Mouse (Mus musculus) neural tube, embryonic 14.5 days (tissue): ENCODE results near the gene Sdc3. TPM values are rescaled to one million over a fixed set of nuclear protein-coding genes. Genes with fewer than 3 reads are reported as not detected.

ENCODE experiments used
- ATAC-seq: fragments of 200-750 bp; cut with Nextera tagmentation; 2 replicates; pipeline ENCODE4 v1.8.0; 2017; ENCODE audit warnings: low read depth, mild to moderate bottlenecking, moderate TSS enrichment, moderate library complexity
- H3K27ac ChIP-seq: fragments of 300-500 bp; sonication (generic); 2 replicates; pipeline ENCODE4 v1.5.1; 2014; ENCODE audit warnings: low read depth, mild to moderate bottlenecking, control low read depth, low read length, moderate library complexity, mixed read lengths
- H3K27me3 ChIP-seq: fragments of 300-500 bp; sonication (generic); 2 replicates; pipeline ENCODE4 v1.6.1; 2014; ENCODE audit warnings: low read length; ENCODE audit not compliant: control insufficient read depth, insufficient read depth
- H3K36me3 ChIP-seq: fragments of 300-500 bp; sonication (generic); 2 replicates; pipeline ENCODE4 v1.6.1; 2014; ENCODE audit warnings: low read length, mixed read lengths; ENCODE audit not compliant: control insufficient read depth, insufficient read depth
- H3K4me1 ChIP-seq: fragments of 300-500 bp; sonication (generic); 2 replicates; pipeline ENCODE4 v1.6.1; 2014; ENCODE audit warnings: low read length; ENCODE audit not compliant: control insufficient read depth, insufficient read depth
- H3K4me2 ChIP-seq: fragments of 300-500 bp; sonication (generic); 2 replicates; pipeline ENCODE4 v1.6.1; 2014; ENCODE audit warnings: mild to moderate bottlenecking, low read depth, low read length, control low read depth
- H3K4me3 ChIP-seq: fragments of 300-500 bp; sonication (generic); 2 replicates; pipeline ENCODE4 v1.5.1; 2014; ENCODE audit warnings: low read depth, low read length, control low read depth, mixed read lengths
- H3K9ac ChIP-seq: fragments of 300-500 bp; sonication (generic); replicated peaks from 2 replicates; pipeline ENCODE4 v1.6.1; 2014; ENCODE audit warnings: low read depth, mild to moderate bottlenecking, control low read depth, low read length, mixed read lengths
- H3K9me3 ChIP-seq: fragments of 300-500 bp; sonication (generic); 2 replicates; pipeline ENCODE4 v1.6.1; 2016; ENCODE audit warnings: low read length; ENCODE audit not compliant: control insufficient read depth
- WGBS: fragments of 180-500 bp; shearing (Covaris S2); extraction: QIAGEN DNeasy Blood & Tissue Kit; methylation state at CpG from one replicate; pipeline ENCODE4 v1.1.7; 2014; 5-methylcytosine and 5-hydroxymethylcytosine counted together
- polyA plus RNA-seq: library from polyadenylated mRNA; unstranded; fragments of >200 nt; fragmentation: Nextera tagmentation; extraction: Ambion mirVana; gene quantifications from 2 replicates; pipeline ENCODE4 v1.2.1, GENCODE M21; 2014

The Sdc3 gene
- polyA plus RNA-seq = 83.2 and 83.4 TPM in 2 replicates

GRCm38 (mm10) chr4:130792376-130793179, at the start of gene Sdc3:
Sdc3 (plus strand) TSS chr4:130792537.
- peak within 1 kb of the TSS; percentile 99 for H3K9ac ChIP-seq
- peak within 1 kb of the TSS; percentile 53 for H3K4me2 ChIP-seq
- 2% methylated on average over 57 of the region's 99 CpGs for WGBS
- H3K4me1 ChIP-seq = peaks cover 30% of the 10 kb centered on the region
- H3K36me3 ChIP-seq = no peaks in the 10 kb centered on the region
- ATAC-seq = peak; percentile 49
- H3K9me3 ChIP-seq = no peaks in the 10 kb centered on the region
- peak within 1 kb of the TSS; percentile 90 for H3K4me3 ChIP-seq
- H3K27ac ChIP-seq = peak within 1 kb of the TSS; percentile 84
- H3K27me3 ChIP-seq = no peaks in the 10 kb centered on the region

DNA sequence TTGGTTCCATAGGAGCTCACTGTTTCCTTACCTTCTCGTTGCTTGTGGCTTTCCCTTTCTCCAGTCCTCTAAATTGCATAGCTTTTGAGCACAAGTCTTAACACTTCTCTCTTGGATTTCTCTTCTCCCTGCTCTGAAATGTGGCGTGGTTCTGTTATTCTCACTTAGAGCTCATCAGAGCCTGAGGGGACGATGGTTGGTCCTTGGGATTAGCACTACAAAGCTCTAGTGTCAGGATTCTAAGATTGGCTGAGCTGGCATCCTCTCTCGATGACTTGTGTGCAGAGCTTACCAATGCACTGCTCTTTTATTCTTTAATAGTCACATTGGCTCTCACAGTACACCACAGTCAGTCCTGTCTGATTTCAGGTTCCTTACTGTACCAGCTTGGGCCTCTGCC, 48.3 kb upstream of the Sdc3 start:
- 82% methylated on average over 4 of the region's 4 CpGs for WGBS
- H3K36me3 ChIP-seq = peaks cover 43% of the 10 kb centered on the region
- 0 out of 2 replicates have a peak, but pooled peaks cover 2% of the 10 kb centered on the region for H3K4me1 ChIP-seq
- ATAC-seq = no peak
- peak overlapping the region; percentile 34; the same call in 1 of the 2 replicates for H3K27ac ChIP-seq
- no peak overlapping the region for H3K9ac ChIP-seq
- H3K9me3 ChIP-seq = no peaks in the 10 kb centered on the region
- no peaks in the 10 kb centered on the region for H3K27me3 ChIP-seq
- no peak overlapping the region for H3K4me3 ChIP-seq
- H3K4me2 ChIP-seq = no peak overlapping the region

GRCm38 (mm10) chr4:130745561-130746306, 46.6 kb upstream of the Sdc3 start:
- Histone ChIP-seq H3K27me3 (no peaks in the 10 kb centered on the region), H3K9ac (no peak overlapping the region), H3K4me2 (no peak overlapping the region), H3K36me3 (peaks cover 47% of the 10 kb centered on the region), H3K4me3 (no peak overlapping the region), H3K4me1 (0 out of 2 replicates have a peak, but pooled peaks cover 2% of the 10 kb centered on the region), H3K9me3 (no peaks in the 10 kb centered on the region), H3K27ac (no peak overlapping the region)
- WGBS = 84% methylated on average over 5 of the region's 5 CpGs
- ATAC-seq = no peak

- WGBS = 74% methylated on average over 7 of the region's 7 CpGs
- no peaks in the 10 kb centered on the region for H3K27me3 ChIP-seq
- H3K36me3 ChIP-seq = peaks cover 60% of the 10 kb centered on the region
- no peak for ATAC-seq
- H3K9me3 ChIP-seq = no peaks in the 10 kb centered on the region
- no peak overlapping the region for H3K4me2 ChIP-seq
- H3K9ac ChIP-seq = no peak overlapping the region
- 0 out of 2 replicates have a peak, but pooled peaks cover 2% of the 10 kb centered on the region for H3K4me1 ChIP-seq
- no peak overlapping the region for H3K27ac ChIP-seq
- H3K4me3 ChIP-seq = no peak overlapping the region
These were observed 42.8 kb upstream of the Sdc3 start for GRCm38 (mm10) chr4:130749566-130749965.

- Histone ChIP-seq H3K9me3 (no peaks in the 10 kb centered on the region), H3K4me2 (no peak overlapping the region), H3K4me1 (peaks cover 3% of the 10 kb centered on the region; the same call in 1 of the 2 replicates), H3K36me3 (peaks cover 62% of the 10 kb centered on the region), H3K27ac (no peak overlapping the region), H3K4me3 (no peak overlapping the region), H3K9ac (no peak overlapping the region), H3K27me3 (no peaks in the 10 kb centered on the region)
- WGBS = 95% methylated on average over 2 of the region's 2 CpGs
- no peak for ATAC-seq
These were observed 40.4 kb upstream of the Sdc3 start for GRCm38 (mm10) chr4:130751966-130752365.

GRCm38 (mm10) chr4:130752591-130752990, 39.7 kb upstream of the Sdc3 start:
- Histone ChIP-seq H3K4me3 (no peak overlapping the region), H3K36me3 (peaks cover 56% of the 10 kb centered on the region), H3K27ac (no peak overlapping the region), H3K4me1 (peaks cover 3% of the 10 kb centered on the region; the same call in 1 of the 2 replicates), H3K9ac (no peak overlapping the region), H3K27me3 (no peaks in the 10 kb centered on the region), H3K4me2 (no peak overlapping the region), H3K9me3 (no peaks in the 10 kb centered on the region)
- no peak for ATAC-seq
- 73% methylated on average over 7 of the region's 7 CpGs for WGBS

GRCm38 (mm10) chr4:130753755-130754154, 38.6 kb upstream of the Sdc3 start:
- 70% methylated on average over 5 of the region's 5 CpGs for WGBS
- no peak for ATAC-seq
- no peak overlapping the region for H3K4me3 ChIP-seq
- peaks cover 51% of the 10 kb centered on the region for H3K36me3 ChIP-seq
- H3K9ac ChIP-seq = no peak overlapping the region
- H3K27me3 ChIP-seq = no peaks in the 10 kb centered on the region
- H3K4me1 ChIP-seq = peaks cover 3% of the 10 kb centered on the region; the same call in 1 of the 2 replicates
- no peaks in the 10 kb centered on the region for H3K9me3 ChIP-seq
- H3K4me2 ChIP-seq = no peak overlapping the region
- H3K27ac ChIP-seq = no peak overlapping the region

- 65% methylated on average over 2 of the region's 2 CpGs for WGBS
- Histone ChIP-seq H3K4me2 (no peak overlapping the region), H3K9ac (no peak overlapping the region), H3K27ac (no peak overlapping the region), H3K9me3 (no peaks in the 10 kb centered on the region), H3K4me1 (peaks cover 3% of the 10 kb centered on the region; the same call in 1 of the 2 replicates), H3K4me3 (no peak overlapping the region), H3K36me3 (peaks cover 51% of the 10 kb centered on the region), H3K27me3 (no peaks in the 10 kb centered on the region)
- ATAC-seq = no peak
These were observed 37.6 kb upstream of the Sdc3 start for GRCm38 (mm10) chr4:130754776-130755175.

DNA sequence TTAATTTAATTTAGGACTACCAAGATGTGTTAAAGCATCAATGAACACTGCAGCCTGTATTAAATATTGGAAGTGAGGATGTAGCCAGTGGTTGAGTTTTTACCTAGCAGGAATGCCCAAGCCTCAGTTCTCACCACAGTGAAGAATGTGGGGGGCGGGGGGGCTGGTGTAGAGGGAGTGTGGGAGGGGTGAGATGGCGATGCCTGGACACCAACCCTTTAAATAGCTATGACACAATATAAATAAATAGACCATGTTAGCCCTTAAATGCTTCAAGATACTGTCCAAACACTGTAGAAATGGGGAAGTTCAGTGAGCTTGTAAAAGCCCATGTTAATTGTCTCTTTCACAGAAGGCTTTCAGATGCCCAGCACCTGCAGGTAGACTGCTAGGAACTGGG, 32.5 kb upstream of the Sdc3 start:
- 95% methylated on average over 2 of the region's 2 CpGs for WGBS
- Histone ChIP-seq H3K36me3 (peaks cover 43% of the 10 kb centered on the region), H3K4me3 (no peak overlapping the region), H3K27ac (no peak overlapping the region; the same call in 1 of the 2 replicates), H3K9ac (no peak overlapping the region), H3K27me3 (no peaks in the 10 kb centered on the region), H3K4me2 (no peak overlapping the region), H3K9me3 (no peaks in the 10 kb centered on the region), H3K4me1 (peaks cover 3% of the 10 kb centered on the region; the same call in 1 of the 2 replicates)
- ATAC-seq = no peak
